Mouse (Mus musculus): ENCODE measurements around the gene Mum1.

DNA sequence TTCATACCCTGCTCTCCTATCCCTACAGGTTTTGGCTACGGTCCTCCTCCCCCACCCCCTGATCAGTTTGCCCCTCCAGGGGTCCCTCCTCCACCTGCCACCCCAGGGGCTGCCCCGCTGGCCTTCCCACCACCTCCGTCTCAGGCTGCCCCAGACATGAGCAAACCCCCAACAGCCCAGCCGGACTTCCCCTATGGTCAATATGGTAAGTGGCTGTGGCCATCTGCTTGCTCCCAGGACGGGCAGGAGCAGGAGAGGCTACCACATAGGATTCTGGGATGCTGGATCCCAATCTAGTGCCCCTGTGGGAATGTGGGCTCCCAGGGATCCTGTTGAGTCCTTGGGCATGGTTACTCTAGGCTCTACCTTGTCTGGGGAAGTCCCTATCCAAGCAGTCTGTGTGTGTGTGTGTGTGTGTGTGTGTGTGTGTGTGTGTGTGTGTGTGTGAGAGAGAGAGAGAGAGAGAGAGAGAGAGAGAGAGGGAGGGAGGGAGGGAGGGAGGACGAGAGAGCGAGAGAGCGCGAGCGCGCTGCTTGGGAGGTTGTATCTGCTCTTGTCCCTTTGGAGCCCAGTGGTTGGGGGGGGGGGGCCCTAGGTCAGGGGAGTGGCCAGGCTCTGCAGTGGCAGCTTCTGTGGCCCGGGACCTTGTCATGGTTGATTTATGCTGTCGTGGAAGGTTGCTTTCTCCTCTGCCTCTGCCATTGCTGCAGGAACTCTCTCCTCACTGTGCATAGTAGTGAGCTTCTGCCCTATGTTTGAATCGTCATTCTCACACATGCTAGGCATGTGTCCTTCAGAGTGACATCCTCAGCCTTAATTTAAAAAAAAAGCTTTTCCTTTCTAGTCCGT, 59.2 kb downstream of the Mum1 start:
- TF ChIP-seq CTCF (IDR thresholded peaks at IDR 0.05) (no peak), EP300 (IDR thresholded peaks at IDR 0.05) (no peak)
